ENCODE assay signal across 8 mouse cellular contexts in genomic region chr3:104218926-104219325, GRCm38 (mm10). TPM values are rescaled to one million over a fixed set of nuclear protein-coding genes. Genes with fewer than 3 reads are reported as not detected.
DNase-seq lines count a peak whose midpoint lies in the region; ATAC-seq lines count a peak whose summit lies in the region.

No protein-coding gene starts in this region.

- H3K27ac ChIP-seq in embryonic facial prominence, embryonic 10.5 days (replicated peaks): 0 out of 2 replicates have a peak overlapping the region, but pooled peaks have one; percentile 93
- peak overlapping the region; percentile 98 for H3K27ac ChIP-seq in heart, embryonic 16.5 days (ENCODE audit: low read length)
- peak overlapping the region; percentile 98; the same call in 1 of the 2 replicates for H3K27ac ChIP-seq in lung, embryonic 15.5 days

- ATAC-seq in heart, embryonic 16.5 days (replicated peaks; ENCODE audit: extremely low read depth, insufficient read depth, low FRiP score): no peak
- no peak for ATAC-seq in lung, embryonic 15.5 days (ENCODE audit: borderline replicate concordance, extremely low read depth, low FRiP score, low TSS enrichment)

- peaks cover 10% of the 10 kb centered on the region; the same call in 1 of the 2 replicates for H3K27me3 ChIP-seq in embryonic facial prominence, embryonic 10.5 days (replicated peaks; ENCODE audit: low read depth, poor library complexity, severe bottlenecking)
- no peaks in the 10 kb centered on the region for H3K27me3 ChIP-seq in heart, embryonic 16.5 days (ENCODE audit: control insufficient read depth, insufficient read depth, low read length)
- H3K27me3 ChIP-seq in lung, embryonic 15.5 days: no peaks in the 10 kb centered on the region

- peak overlapping the region; percentile 72 for H3K4me2 ChIP-seq in heart, embryonic 16.5 days (ENCODE audit: low read depth, low read length)
- H3K4me2 ChIP-seq in lung, embryonic 15.5 days: peak overlapping the region; percentile 88

- H3K4me3 ChIP-seq in embryonic facial prominence, embryonic 10.5 days: peak overlapping the region; percentile 73
- peak overlapping the region; percentile 97 for H3K4me3 ChIP-seq in heart, embryonic 16.5 days (ENCODE audit: low read length)
- H3K4me3 ChIP-seq in lung, embryonic 15.5 days: peak overlapping the region; percentile 92

- peaks cover 25% of the 10 kb centered on the region for H3K4me1 ChIP-seq in embryonic facial prominence, embryonic 10.5 days
- H3K4me1 ChIP-seq in heart, embryonic 16.5 days (ENCODE audit: control insufficient read depth, insufficient read depth, low read length): peaks cover 12% of the 10 kb centered on the region
- peaks cover 18% of the 10 kb centered on the region for H3K4me1 ChIP-seq in lung, embryonic 15.5 days

- no peaks in the 10 kb centered on the region for H3K36me3 ChIP-seq in embryonic facial prominence, embryonic 10.5 days (replicated peaks)
- no peaks in the 10 kb centered on the region for H3K36me3 ChIP-seq in heart, embryonic 16.5 days (ENCODE audit: control insufficient read depth, insufficient read depth)
- H3K36me3 ChIP-seq in lung, embryonic 15.5 days: no peaks in the 10 kb centered on the region

- DNase-seq in 3134 (ENCODE audit: extremely low read depth, insufficient read length, low spot score): peak; percentile 57
- peak; percentile 17 for DNase-seq in MN1 (ENCODE audit: low spot score)
- peak; percentile 46 for DNase-seq in embryonic facial prominence, embryonic 10.5 days (ENCODE audit: low spot score)
- peak; percentile 28 to 43 for DNase-seq in kidney, postnatal 25 days
- DNase-seq in retina, embryonic 14.5 days (ENCODE audit: low spot score): peak; percentile 53
- no peak for DNase-seq in c-Kit-positive CD71-positive TER-119-positive erythroid progenitor cells, embryonic 14.5 days (ENCODE audit: low spot score)

- H3K9me3 ChIP-seq in embryonic facial prominence, embryonic 10.5 days: no peaks in the 10 kb centered on the region
- H3K9me3 ChIP-seq in heart, embryonic 16.5 days (replicated peaks; ENCODE audit: control insufficient read depth, low read length): no peaks in the 10 kb centered on the region
- no peaks in the 10 kb centered on the region for H3K9me3 ChIP-seq in lung, embryonic 15.5 days

- H3K9ac ChIP-seq in heart, embryonic 16.5 days (ENCODE audit: low read length): peak overlapping the region; percentile 98
- peak overlapping the region; percentile 85 for H3K9ac ChIP-seq in lung, embryonic 15.5 days

- WGBS in embryonic facial prominence, embryonic 10.5 days: 3% methylated on average over 15 of the region's 15 CpGs
- under 1% methylated on average over 15 of the region's 15 CpGs for WGBS in heart, embryonic 16.5 days
- WGBS in lung, embryonic 15.5 days: 3% methylated on average over 15 of the region's 15 CpGs

RNA-seq across cellular contexts. Expression of gene Magi3, which starts 1.2 kb away (rescaled TPM):
- 4.0 and 5.2 TPM in 2 replicates for polyA plus RNA-seq in embryonic facial prominence, embryonic 10.5 days (2016; fragmentation: Nextera tagmentation; extraction: Ambion mirVana)
- polyA plus RNA-seq in heart, embryonic 16.5 days (2015; fragmentation: Nextera tagmentation; extraction: Ambion mirVana): 9.0 and 10.4 TPM in 2 replicates
- 8.6 and 10.1 TPM in 2 replicates for polyA plus RNA-seq in lung, embryonic 15.5 days (2015; fragmentation: Nextera tagmentation; extraction: Ambion mirVana)
